Mouse (Mus musculus) granulocyte monocyte progenitor cell, adult 5-6 weeks (primary cell): ENCODE measurements at regions not wholly inside any gene's neighbourhood (a gene's known extent, or its start where the extent isn't known, plus 50 kb on each side); places are given as distances from the start of the nearest gene placed in this dataset.

Experiments used
- ATAC-seq: replicated peaks from 2 replicates; pipeline ENCODE4 v1.8.0; 2016; ENCODE audit warnings: mild to moderate bottlenecking, moderate TSS enrichment, inconsistent platforms; ENCODE audit not compliant: poor library complexity, severe bottlenecking

DNA sequence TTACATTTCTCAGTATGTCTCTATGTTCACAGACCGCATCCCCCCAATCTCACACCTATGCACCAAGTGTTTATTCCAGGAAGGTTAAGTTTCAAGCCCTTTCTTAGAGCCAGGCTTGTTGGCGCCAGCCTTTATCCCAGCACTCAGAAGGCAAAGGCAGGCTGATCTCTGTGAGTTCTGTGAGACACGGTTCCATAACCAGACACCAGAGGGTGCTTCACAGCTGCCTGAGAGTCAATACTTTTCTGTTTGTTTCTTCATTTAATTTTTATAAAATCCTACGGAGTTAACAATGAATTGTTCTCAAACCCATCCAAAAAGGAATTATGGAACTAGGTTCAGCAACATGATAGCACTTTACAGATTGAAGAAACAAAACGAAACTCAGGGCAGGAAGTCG is 71.8 kb upstream of the Ak4 start:
- no peak for ATAC-seq

DNA sequence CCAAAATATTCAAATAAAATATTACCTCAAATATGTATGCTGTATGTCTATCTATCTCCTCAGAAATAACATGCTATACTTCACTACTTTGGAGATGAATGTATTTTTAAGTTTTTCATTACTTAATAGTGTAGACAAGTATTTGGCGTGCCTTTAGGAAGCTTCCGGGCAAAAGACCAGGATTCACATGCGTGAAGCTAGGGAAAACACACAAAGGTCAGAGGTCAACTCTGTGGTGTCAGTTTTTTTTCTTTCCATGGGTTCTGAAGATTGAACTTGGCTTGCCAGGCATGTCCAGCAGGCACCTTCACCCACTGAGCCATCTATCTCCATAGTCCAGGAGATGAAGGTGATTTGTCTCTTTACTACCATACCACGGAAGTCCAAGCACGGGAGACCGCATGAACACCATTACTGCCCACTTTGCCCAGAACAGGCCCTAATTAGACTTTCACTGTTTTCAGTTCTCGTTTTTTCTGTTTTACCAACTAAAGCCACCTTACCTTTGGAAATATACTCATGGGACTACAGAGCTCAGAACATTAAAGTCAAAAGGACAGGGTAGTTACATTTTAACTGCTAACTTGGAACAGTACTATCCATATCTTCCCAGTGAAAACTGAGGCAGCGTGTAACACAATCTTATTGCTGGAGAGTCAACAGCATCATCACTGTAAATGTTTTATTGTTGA is 76.9 kb upstream of the Ak4 start:
- no peak for ATAC-seq

DNA sequence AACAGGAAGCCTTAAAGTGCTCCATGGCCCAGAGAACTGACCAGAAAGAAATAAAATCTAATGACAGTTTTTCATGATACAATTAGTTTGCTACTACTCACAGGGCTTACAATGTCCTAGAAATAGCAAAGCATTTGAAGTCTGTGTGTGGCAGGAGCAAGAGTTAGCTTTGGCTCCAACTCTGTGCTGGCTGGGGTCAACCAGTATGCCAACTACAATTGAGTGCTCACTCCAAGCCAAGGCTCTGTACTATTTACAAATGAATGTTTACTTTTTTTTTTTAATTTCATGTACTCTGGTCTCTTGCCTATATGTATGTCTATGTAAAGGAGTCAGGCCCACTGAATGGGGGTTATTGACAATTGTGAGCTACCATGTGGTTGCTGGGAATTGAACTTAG is 75.7 kb upstream of the Jak1 start:
- ATAC-seq: no peak

DNA sequence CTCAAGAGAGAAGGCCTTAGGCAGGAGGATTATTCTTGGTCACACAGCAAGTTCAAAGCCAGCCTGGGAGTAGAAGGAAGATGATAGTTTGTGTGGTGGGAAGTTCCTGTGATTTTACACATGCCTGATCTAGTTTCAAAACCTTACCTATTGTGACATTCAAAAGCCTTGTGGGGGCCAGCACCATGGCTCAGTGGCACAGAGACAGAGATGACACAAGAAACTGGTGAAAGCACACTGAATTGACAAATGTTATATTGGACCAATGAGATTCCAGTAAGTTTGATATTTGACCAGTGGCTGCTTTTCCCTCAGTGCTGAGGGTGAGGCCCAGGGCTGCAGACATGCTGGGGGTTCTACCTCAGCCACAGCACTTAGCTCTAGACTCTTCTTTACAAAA is 73.1 kb upstream of the Jak1 start:
- peak; percentile 82 for ATAC-seq

DNA sequence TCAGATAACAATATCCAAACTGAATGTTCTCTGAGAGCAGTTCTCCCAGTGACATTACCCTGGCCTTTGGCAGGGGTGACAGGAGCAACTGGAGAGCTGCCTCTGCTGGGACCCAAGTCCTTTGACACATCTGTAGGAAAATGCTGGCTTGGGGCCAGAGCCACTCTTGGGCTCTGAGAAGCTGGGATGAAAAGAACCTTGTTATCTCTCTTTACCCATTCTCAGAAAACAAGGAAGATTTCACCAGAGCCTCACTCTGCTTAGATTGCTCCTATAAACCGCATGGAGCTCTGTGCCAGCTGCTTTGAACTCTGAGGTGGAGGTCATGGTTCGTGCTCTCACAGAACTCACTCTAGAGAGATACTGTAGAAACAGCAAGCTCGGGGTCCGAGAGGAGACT is 71.7 kb upstream of the Jak1 start:
- ATAC-seq: no peak

DNA sequence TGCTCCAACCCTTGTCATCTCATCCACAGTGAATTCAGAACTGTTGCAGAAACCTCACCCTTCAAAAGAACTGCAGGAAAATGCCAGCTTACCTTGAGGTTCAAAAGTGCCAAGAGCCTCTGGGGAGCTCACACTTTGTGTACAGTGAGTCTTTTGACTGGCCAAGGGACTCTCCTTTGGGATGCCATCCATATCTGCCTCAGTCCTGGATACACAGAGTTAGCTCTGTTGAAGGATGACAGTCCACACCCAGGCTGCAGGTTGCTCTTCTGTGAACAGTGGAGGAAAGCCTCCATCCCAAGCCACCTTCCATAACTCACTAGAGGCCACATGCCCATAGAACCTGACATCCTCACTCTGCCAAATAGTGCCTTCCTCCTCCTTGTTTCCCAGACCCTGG is 71.3 kb upstream of the Jak1 start:
- no peak for ATAC-seq

DNA sequence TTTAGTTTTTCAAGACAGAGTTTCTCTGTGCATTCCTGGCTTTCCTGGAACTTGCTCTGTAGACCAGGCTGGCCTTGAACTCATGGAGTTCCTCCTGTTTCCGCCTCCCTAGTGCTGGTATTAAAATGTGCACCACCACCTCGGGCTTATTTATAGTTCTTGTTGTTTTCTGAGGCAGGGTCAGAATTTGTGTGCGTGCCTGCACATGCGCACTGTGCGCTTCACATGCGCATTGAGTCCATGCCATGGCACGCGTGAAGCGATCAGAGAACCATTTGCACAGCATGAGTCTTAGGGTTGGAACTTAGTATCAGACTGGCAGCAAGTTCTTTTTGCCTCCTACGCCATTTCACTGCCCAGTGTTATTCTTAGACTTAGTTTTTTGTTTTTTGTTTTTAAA is 68.8 kb upstream of the Jak1 start:
- ATAC-seq: no peak

DNA sequence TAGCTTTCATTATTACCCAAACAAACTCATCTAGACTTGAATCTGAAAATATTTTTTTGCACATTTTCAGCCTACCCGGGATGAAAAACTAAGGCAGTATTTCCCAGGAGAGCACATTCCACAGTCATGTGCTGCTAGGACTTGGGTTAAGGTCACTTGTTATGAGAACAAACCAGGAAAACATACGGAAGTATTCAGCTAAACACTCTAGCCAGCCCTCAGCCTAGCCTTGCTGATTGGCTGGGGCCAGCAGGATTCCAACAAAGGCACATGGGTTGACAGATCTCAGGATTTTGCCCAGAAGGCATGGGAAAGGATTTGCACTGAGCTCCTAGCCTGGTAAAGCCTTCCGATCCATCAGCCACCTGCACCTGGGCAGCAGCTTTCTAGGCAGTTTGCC is 68.0 kb upstream of the Jak1 start:
- no peak for ATAC-seq

DNA sequence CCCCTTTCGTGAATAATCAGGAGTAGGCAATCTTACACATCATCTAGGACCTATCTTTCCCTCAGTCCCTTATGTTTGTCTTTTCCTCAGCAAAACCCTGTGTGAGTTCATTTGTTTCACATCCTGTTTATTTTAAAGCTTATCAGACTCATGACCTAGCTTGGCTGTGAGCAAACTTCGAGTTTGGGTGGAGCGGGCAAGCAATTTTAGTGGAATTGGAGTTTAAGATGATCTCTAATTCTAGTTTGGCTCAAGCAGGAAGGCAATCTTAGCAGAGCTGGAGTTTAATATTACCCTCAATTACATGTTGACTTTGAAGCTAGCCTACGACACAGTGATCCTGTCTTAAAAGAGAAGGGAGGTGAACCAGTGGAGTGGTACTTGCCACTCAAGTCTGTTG is 66.1 kb upstream of the Jak1 start:
- no peak for ATAC-seq

DNA sequence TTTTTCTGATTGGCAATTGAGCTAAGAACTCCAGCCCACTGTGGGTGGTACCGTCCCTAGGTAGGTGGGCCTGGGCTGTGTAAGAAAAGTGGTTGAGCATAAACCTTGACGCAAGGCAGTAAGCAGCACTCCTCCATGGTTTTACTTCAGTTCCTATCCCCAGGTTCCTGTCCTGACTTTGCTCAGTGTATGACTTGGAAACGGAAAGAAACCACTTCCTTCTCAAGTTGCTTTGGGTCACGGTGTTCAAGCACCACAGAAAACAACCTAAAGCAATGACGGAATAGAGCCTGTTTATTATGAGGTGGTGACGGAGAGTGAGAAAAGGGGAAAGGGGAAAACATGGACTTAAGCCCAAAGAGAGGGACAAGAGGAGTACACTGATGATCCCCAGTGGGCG is 64.0 kb upstream of the Jak1 start:
- ATAC-seq: peak; percentile 78

DNA sequence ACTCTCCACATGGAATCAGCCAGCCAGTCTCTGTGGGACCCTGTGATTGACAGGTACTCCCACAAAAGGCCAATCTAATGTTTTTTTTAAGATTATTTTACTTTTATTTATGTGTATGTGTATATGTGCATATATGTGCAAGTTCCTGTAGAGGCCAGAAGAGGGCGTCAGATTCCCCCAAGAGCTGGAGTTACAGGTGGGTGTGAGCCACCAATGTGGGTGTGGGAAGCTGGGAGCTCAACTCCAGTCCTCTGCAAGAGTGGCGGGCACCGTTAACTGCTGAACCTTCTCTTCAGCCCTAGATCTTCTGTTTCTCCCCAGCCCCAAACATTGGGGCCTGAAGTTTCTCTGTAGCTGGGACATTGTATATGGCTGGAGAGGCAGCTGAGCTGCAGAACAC is 61.0 kb upstream of the Jak1 start:
- no peak for ATAC-seq

DNA sequence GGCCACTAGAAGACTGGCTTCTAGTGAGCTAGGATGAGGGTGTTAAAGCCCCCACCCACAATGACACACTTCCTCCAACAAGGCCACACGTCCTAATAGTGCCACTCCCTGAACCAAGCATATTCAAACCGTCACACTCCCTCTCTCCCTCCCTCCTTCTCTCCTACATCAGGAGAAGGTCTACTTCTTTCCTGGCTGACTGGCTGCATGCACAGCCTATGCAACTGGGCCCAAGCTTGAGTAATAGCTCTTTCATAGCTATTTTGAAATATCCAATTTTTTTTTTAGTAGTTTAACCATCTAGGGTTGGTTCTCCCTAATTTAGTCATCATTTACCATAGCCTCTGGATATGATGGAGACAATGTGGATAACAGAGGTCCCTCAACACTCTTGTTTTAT is 56.6 kb upstream of the Jak1 start:
- ATAC-seq: peak; percentile 52

DNA sequence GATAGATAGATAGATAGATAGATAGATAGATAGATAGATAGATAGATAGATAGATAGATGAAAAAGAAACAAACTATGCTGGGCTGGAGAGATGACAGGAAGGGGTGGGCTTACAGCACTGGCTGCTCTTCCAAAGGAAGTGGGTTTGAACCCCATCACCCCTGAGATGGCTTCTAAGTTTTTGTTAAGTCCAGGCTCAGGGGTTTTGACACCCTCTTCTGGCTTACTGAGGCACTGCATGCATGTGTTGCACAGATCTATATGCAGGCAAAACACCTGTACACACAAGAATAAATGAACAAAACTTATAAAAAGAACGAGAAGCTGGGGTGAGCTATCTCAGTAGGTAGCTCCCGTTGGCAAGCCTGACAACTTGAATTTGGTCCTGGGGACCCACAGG is 55.5 kb upstream of the Jak1 start:
- ATAC-seq: peak; percentile 80

DNA sequence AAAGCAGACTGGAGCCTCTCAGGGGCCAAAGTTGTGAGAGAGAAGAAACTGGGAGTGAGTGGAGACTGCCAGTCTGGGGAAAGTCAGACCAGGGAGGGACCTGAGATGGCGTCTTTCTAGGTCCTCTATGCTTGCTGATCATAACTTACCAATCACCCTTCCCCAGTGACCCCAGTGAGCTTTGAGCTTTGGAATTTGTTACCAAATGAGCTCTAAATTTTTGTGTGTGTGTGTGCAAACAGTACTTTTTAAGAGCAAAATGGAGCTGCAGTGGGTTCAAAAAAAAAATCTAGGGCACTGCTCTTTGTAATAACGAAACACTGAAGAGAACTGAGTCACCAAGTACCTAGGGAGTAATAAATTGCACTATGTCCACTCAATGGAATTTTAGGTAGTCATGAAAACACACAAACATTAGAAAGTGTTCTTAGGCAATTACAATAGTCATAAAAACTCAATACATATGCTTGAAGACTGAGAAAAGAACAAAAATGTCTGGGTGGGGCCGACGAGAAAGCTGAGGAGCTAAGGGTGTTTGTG is 54.7 kb upstream of the Jak1 start:
- no peak for ATAC-seq

DNA sequence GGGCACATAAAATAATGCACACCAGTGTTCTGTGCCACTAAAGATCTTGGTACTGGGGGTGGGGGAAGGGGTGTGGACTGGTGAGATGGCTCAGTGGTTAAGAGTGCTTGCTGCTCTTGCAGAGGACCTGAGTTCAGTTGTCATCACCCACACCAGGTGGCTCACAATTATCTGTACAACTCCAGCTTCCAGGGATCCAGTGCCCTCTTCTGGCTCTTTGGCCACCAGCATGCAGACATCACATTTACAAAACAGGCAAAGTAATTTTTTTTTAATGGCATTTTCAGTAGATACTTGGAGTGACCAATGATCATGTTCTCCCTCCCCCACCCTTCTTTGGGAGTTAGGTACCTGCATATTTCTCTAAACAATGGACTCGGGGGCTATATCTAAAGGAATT is 53.8 kb upstream of the Jak1 start:
- no peak for ATAC-seq

DNA sequence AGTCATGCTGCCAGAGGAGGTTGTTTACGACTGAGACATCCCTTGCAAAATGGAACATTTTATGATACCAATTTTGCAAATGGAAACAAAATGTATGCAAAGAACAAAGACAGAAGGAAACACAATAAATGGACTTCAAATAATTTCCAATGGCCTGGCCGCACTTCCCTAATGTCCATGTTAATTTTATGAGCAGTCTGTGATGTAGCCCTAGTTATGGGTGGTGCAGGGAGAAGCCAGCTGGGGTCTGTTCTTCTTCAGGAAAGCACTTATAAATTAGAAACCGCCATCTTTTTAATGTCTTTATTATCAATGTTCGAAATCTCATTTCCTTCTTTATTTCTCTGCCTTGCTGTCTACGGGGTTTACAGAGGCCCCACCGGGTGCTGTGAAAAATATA is 51.0 kb upstream of the Jak1 start:
- no peak for ATAC-seq
